Mouse (Mus musculus): ENCODE measurements around the gene Mrpl21.

GRCm38 (mm10) chr19:3289006-3289405, 6.3 kb downstream of the Mrpl21 start:
- no peak for TF ChIP-seq ZC3H11A (IDR thresholded peaks at IDR 0.05; ENCODE audit: low read depth, low read length)
- TF ChIP-seq USF1 (IDR thresholded peaks at IDR 0.05; ENCODE audit: low read depth, low read length): no peak
- TF ChIP-seq CHD2 (IDR thresholded peaks at IDR 0.05; ENCODE audit: low read length): no peak
- TF ChIP-seq POLR2A (IDR thresholded peaks at IDR 0.05; ENCODE audit: control insufficient read depth in 1 of 2, insufficient read depth in 1 of 2, low read depth in 1 of 2, low read length in 2 of 2, poor library complexity in 1 of 2): no peak
- TF ChIP-seq RCOR1 (IDR thresholded peaks at IDR 0.05; ENCODE audit: low read depth, low read length): no peak
- TF ChIP-seq MEF2A (IDR thresholded peaks at IDR 0.05; ENCODE audit: extremely low read depth, insufficient replicate concordance, low read depth, low read length, poor library complexity, severe bottlenecking): no peak
- TF ChIP-seq CTCF (IDR thresholded peaks at IDR 0.05 in 2 of 3, conservative IDR thresholded peaks at IDR 0.05 in 1 of 3; ENCODE audit: control insufficient read depth in 1 of 3, insufficient read depth in 1 of 3, low read depth in 2 of 3, low read length in 3 of 3, poor library complexity in 1 of 3, severe bottlenecking in 1 of 3): no peak
- TF ChIP-seq USF2 (IDR thresholded peaks at IDR 0.05; ENCODE audit: borderline replicate concordance in 1 of 2, insufficient read depth in 1 of 2, low read depth in 1 of 2, low read length in 2 of 2): no peak
